Mouse (Mus musculus): ENCODE results near the gene 6430548M08Rik. TPM values are rescaled to one million over a fixed set of nuclear protein-coding genes. Genes with fewer than 3 reads are reported as not detected.

Gene 6430548M08Rik
- polyA plus RNA-seq, 1 experiment from 2014 or later: 2.8 TPM

DNA sequence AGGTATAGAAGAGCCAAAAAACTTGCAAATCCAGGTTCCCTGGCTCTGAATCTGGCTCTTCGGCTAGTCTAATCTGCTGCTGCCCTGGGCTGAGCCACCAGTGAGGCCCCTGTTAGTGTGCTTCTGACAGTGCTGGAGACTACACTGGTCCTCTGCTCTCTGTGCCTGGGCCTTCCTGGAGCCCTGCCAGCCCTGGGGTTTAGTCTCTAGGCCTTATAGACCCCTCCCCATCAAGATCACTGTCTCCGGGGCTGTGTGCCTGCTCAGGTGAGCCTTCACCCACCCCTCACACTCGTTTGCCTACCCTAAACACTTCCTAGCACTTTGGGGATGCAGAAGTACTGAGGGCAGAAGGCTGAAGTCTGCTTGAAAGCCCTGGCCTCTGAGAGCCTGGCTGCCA, 5.5 kb downstream of the 6430548M08Rik start:
- Histone ChIP-seq H3K27ac (replicated peaks; ENCODE audit: low read depth, low read length) (no peak overlapping the region), H3K4me2 (ENCODE audit: low read depth, low read length) (no peak overlapping the region), H3K9ac (replicated peaks; ENCODE audit: low read length) (no peak overlapping the region), H3K4me3 (ENCODE audit: low read depth, low read length) (no peak overlapping the region), H3K36me3 (replicated peaks; ENCODE audit: control insufficient read depth, insufficient read depth, low read depth, low read length) (no peaks in the 10 kb centered on the region), H3K9me3 (replicated peaks; ENCODE audit: control insufficient read depth, low read length) (no peaks in the 10 kb centered on the region), H3K4me1 (ENCODE audit: control insufficient read depth, insufficient read depth, low read length) (no peaks in the 10 kb centered on the region), H3K27me3 (ENCODE audit: control insufficient read depth, insufficient read depth, low read length) (peaks cover 15% of the 10 kb centered on the region)
- ATAC-seq (replicated peaks; ENCODE audit: insufficient number of reproducible peaks, low FRiP score, low TSS enrichment, low read depth) (no peak), DNase-seq (ENCODE audit: low spot score) (no peak)
- WGBS: 72% methylated on average over 3 of the region's 3 CpGs

GRCm38 (mm10) chr8:120119931-120120330, 6.0 kb downstream of the 6430548M08Rik start:
- H3K36me3 ChIP-seq (replicated peaks; ENCODE audit: control insufficient read depth, insufficient read depth, low read depth, low read length): no peaks in the 10 kb centered on the region
- no peaks in the 10 kb centered on the region for H3K4me1 ChIP-seq (ENCODE audit: control insufficient read depth, insufficient read depth, low read length)
- no peak for ATAC-seq (replicated peaks; ENCODE audit: insufficient number of reproducible peaks, low FRiP score, low TSS enrichment, low read depth)
- no peak overlapping the region for H3K4me3 ChIP-seq (ENCODE audit: low read depth, low read length)
- no peak for DNase-seq (ENCODE audit: low spot score)
- H3K27ac ChIP-seq (replicated peaks; ENCODE audit: low read depth, low read length): no peak overlapping the region
- H3K4me2 ChIP-seq (ENCODE audit: low read depth, low read length): no peak overlapping the region
- WGBS: 83% methylated on average over 6 of the region's 6 CpGs
- H3K9me3 ChIP-seq (replicated peaks; ENCODE audit: control insufficient read depth, low read length): no peaks in the 10 kb centered on the region
- no peak overlapping the region for H3K9ac ChIP-seq (replicated peaks; ENCODE audit: low read length)
- peaks cover 10% of the 10 kb centered on the region for H3K27me3 ChIP-seq (ENCODE audit: control insufficient read depth, insufficient read depth, low read length)

GRCm38 (mm10) chr8:120120951-120121350, 7.0 kb downstream of the 6430548M08Rik start:
- Histone ChIP-seq H3K4me2 (ENCODE audit: low read depth, low read length) (no peak overlapping the region), H3K9ac (replicated peaks; ENCODE audit: low read length) (no peak overlapping the region), H3K27me3 (ENCODE audit: control insufficient read depth, insufficient read depth, low read length) (peaks cover under 1% of the 10 kb centered on the region), H3K4me3 (ENCODE audit: low read depth, low read length) (no peak overlapping the region), H3K4me1 (ENCODE audit: control insufficient read depth, insufficient read depth, low read length) (no peaks in the 10 kb centered on the region), H3K27ac (replicated peaks; ENCODE audit: low read depth, low read length) (no peak overlapping the region), H3K36me3 (replicated peaks; ENCODE audit: control insufficient read depth, insufficient read depth, low read depth, low read length) (no peaks in the 10 kb centered on the region), H3K9me3 (replicated peaks; ENCODE audit: control insufficient read depth, low read length) (no peaks in the 10 kb centered on the region)
- DNase-seq (ENCODE audit: low spot score) (no peak), ATAC-seq (replicated peaks; ENCODE audit: insufficient number of reproducible peaks, low FRiP score, low TSS enrichment, low read depth) (no peak)
- 59% methylated on average over 5 of the region's 5 CpGs for WGBS

DNA sequence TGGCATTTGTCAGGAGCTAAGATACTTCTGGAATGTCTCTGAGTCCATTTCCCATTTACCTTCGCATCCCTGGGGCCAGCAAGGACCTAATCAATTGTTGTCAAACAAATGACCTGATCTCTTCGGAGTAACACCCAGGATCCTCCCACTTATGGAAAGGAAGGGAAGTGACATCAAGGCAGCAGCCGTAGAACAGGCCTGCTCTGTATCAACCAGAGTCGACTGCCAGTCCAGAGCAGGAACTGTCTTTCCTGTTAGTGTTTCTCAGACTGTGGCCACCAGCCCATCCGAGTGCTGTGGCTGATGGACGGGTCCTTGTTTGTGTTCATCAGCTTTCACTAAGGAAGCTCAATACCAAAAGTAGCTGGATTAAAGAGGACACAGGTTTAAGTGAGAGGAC, 10.3 kb downstream of the 6430548M08Rik start:
- no peak overlapping the region for H3K27ac ChIP-seq (replicated peaks; ENCODE audit: low read depth, low read length)
- H3K27me3 ChIP-seq (ENCODE audit: control insufficient read depth, insufficient read depth, low read length): no peaks in the 10 kb centered on the region
- ATAC-seq (replicated peaks; ENCODE audit: insufficient number of reproducible peaks, low FRiP score, low TSS enrichment, low read depth) (no peak), DNase-seq (ENCODE audit: low spot score) (no peak)
- WGBS: 42% methylated on average over 6 of the region's 6 CpGs
- H3K4me1 ChIP-seq (ENCODE audit: control insufficient read depth, insufficient read depth, low read length): no peaks in the 10 kb centered on the region; the same call in 1 of the 2 replicates
- H3K36me3 ChIP-seq (replicated peaks; ENCODE audit: control insufficient read depth, insufficient read depth, low read depth, low read length): no peaks in the 10 kb centered on the region
- no peak overlapping the region for H3K9ac ChIP-seq (replicated peaks; ENCODE audit: low read length)
- H3K4me2 ChIP-seq (ENCODE audit: low read depth, low read length): no peak overlapping the region
- no peak overlapping the region for H3K4me3 ChIP-seq (ENCODE audit: low read depth, low read length)
- H3K9me3 ChIP-seq (replicated peaks; ENCODE audit: control insufficient read depth, low read length): no peaks in the 10 kb centered on the region

GRCm38 (mm10) chr8:120124836-120125389, 11.0 kb downstream of the 6430548M08Rik start:
- WGBS: 58% methylated on average over 7 of the region's 7 CpGs
- peak; percentile 26 for DNase-seq (ENCODE audit: low spot score)

DNA sequence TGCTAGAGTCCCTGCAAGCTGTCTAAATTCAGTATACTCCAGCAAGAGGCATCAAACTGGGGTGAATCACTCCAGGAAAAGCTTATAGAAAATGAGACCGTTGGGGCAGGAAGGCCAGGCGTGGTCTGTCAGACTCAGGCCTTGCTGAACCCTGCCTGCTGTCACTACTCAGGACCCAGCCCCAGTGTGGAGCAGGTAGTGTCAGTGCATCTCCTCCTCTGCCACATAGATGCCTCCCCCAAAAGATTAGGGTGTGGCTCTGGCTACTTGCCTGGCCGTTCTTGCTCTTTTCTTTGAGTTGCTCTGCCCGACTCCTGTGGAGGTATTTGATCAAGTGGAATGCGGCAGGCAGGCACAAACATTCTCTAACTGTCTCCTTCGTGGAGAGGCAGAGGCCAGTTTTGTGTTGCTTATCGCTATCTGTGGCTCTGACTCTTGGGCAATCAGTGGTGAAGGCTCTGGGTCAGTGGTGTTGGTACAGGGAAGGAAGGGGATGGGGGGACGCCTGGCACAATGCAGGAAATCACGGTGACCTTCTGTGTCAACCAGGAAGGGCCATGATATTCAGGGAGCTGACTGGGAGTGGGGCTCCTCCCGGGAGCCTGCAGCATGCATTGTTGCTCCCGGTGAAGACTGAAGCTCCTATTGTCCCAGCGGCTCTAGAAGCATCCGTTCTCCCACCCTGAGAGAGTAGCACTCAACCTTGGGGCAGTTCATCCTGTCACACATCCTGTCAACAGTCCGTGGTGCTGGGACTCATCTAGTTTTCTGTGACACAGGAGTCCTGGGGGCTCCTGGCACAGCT, 12.6 kb downstream of the 6430548M08Rik start:
- Histone ChIP-seq H3K27me3 (ENCODE audit: control insufficient read depth, insufficient read depth, low read length) (no peaks in the 10 kb centered on the region), H3K4me3 (ENCODE audit: low read depth, low read length) (no peak overlapping the region), H3K9ac (replicated peaks; ENCODE audit: low read length) (0 out of 2 replicates have a peak overlapping the region, but pooled peaks have one; percentile 23), H3K4me2 (ENCODE audit: low read depth, low read length) (no peak overlapping the region), H3K4me1 (ENCODE audit: control insufficient read depth, insufficient read depth, low read length) (no peaks in the 10 kb centered on the region; the same call in 1 of the 2 replicates), H3K36me3 (replicated peaks; ENCODE audit: control insufficient read depth, insufficient read depth, low read depth, low read length) (no peaks in the 10 kb centered on the region), H3K9me3 (replicated peaks; ENCODE audit: control insufficient read depth, low read length) (no peaks in the 10 kb centered on the region), H3K27ac (replicated peaks; ENCODE audit: low read depth, low read length) (no peak overlapping the region)
- WGBS: 25% methylated on average over 14 of the region's 14 CpGs
- ATAC-seq (replicated peaks; ENCODE audit: insufficient number of reproducible peaks, low FRiP score, low TSS enrichment, low read depth) (no peak), DNase-seq (ENCODE audit: low spot score) (no peak)

More at GRCm38 (mm10) chr8:120124836-120125389, 11.0 kb downstream of the 6430548M08Rik start:
- H3K9me3 ChIP-seq (replicated peaks; ENCODE audit: control insufficient read depth, low read length): no peaks in the 10 kb centered on the region
- no peak overlapping the region for H3K9ac ChIP-seq (replicated peaks; ENCODE audit: low read length)
- H3K4me3 ChIP-seq (ENCODE audit: low read depth, low read length): no peak overlapping the region
- H3K36me3 ChIP-seq (replicated peaks; ENCODE audit: control insufficient read depth, insufficient read depth, low read depth, low read length): no peaks in the 10 kb centered on the region
- no peak overlapping the region for H3K4me2 ChIP-seq (ENCODE audit: low read depth, low read length)
- 0 out of 2 replicates have a peak overlapping the region, but pooled peaks have one; percentile 13 for H3K27ac ChIP-seq (replicated peaks; ENCODE audit: low read depth, low read length)
- ATAC-seq (replicated peaks; ENCODE audit: insufficient number of reproducible peaks, low FRiP score, low TSS enrichment, low read depth): no peak
- H3K27me3 ChIP-seq (ENCODE audit: control insufficient read depth, insufficient read depth, low read length): no peaks in the 10 kb centered on the region
- H3K4me1 ChIP-seq (ENCODE audit: control insufficient read depth, insufficient read depth, low read length): no peaks in the 10 kb centered on the region; the same call in 1 of the 2 replicates

- 40% methylated on average over 4 of the region's 4 CpGs for WGBS
- no peaks in the 10 kb centered on the region; the same call in 1 of the 2 replicates for H3K4me1 ChIP-seq (ENCODE audit: control insufficient read depth, insufficient read depth, low read length)
- no peak overlapping the region for H3K9ac ChIP-seq (replicated peaks; ENCODE audit: low read length)
- H3K4me3 ChIP-seq (ENCODE audit: low read depth, low read length): no peak overlapping the region
- 0 out of 2 replicates have a peak overlapping the region, but pooled peaks have one; percentile 38 for H3K27ac ChIP-seq (replicated peaks; ENCODE audit: low read depth, low read length)
- DNase-seq (ENCODE audit: low spot score) (no peak), ATAC-seq (replicated peaks; ENCODE audit: insufficient number of reproducible peaks, low FRiP score, low TSS enrichment, low read depth) (no peak)
- H3K4me2 ChIP-seq (ENCODE audit: low read depth, low read length): no peak overlapping the region
- no peaks in the 10 kb centered on the region for H3K27me3 ChIP-seq (ENCODE audit: control insufficient read depth, insufficient read depth, low read length)
- H3K36me3 ChIP-seq (replicated peaks; ENCODE audit: control insufficient read depth, insufficient read depth, low read depth, low read length): no peaks in the 10 kb centered on the region
- H3K9me3 ChIP-seq (replicated peaks; ENCODE audit: control insufficient read depth, low read length): no peaks in the 10 kb centered on the region
Observed at GRCm38 (mm10) chr8:120129547-120129946, 15.6 kb downstream of the 6430548M08Rik start.

- WGBS: 84% methylated on average over 8 of the region's 8 CpGs
- Histone ChIP-seq H3K27ac (replicated peaks; ENCODE audit: low read depth, low read length) (no peak overlapping the region), H3K9me3 (replicated peaks; ENCODE audit: control insufficient read depth, low read length) (no peaks in the 10 kb centered on the region), H3K36me3 (replicated peaks; ENCODE audit: control insufficient read depth, insufficient read depth, low read depth, low read length) (no peaks in the 10 kb centered on the region), H3K4me3 (ENCODE audit: low read depth, low read length) (no peak overlapping the region), H3K9ac (replicated peaks; ENCODE audit: low read length) (no peak overlapping the region), H3K27me3 (ENCODE audit: control insufficient read depth, insufficient read depth, low read length) (no peaks in the 10 kb centered on the region), H3K4me1 (ENCODE audit: control insufficient read depth, insufficient read depth, low read length) (no peaks in the 10 kb centered on the region; the same call in 1 of the 2 replicates), H3K4me2 (ENCODE audit: low read depth, low read length) (no peak overlapping the region)
- DNase-seq (ENCODE audit: low spot score): no peak
- no peak for ATAC-seq (replicated peaks; ENCODE audit: insufficient number of reproducible peaks, low FRiP score, low TSS enrichment, low read depth)
Observed at GRCm38 (mm10) chr8:120131158-120131557, 17.2 kb downstream of the 6430548M08Rik start.

All from embryonic facial prominence, embryonic 11.5 days (tissue).